Mouse (Mus musculus) lung, postnatal 4 days (tissue): ENCODE data around the gene Trim2.

Source experiments
- DNase-seq, 2 experiments: peaks; one replicate each; pipeline ENCODE4 v3.0.0; 2021

Trim2 gene

GRCm38 (mm10) chr3:84253655-84254519, 52.8 kb downstream of the Trim2 start:
- no peak for DNase-seq

DNA sequence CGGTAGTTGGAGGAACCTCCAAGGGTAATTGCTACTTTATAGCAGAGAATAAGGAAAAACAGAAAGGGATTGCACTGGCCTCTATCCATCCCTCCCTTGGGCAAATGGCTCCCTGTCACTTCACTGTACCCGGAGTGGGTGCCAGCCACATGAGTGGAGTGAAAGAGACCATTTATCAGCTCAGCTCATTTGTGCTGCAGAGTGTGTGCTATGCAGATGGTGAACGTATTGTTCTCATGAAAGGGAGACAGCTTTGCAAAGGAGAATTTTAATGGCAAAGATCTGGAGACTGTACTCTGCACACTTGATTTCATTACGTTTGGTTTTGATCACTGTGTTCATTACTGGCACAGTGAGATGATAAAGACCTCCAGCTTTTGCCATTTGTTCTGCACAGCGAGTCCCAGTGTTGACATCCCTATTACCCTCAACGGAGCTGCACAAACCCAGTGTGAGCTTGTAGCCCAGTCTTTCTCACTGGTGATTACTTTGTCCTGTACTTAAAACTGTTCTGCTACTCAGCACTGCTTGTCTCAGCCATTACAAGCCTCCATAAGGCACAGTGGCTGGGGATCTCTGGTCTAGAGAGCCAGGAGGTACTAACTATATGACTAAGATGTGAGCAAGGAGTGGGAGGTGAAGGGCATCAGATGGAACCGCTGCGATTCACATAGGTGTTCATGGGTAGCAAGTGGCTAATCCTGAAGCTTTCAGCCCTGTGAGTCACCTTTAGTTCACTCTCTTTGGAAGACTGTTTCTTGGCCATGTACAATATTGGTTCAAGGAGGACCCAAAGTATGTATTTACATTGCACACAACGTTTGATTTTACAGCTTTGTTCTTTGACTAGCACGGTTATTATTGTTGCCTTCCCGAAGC, 53.7 kb downstream of the Trim2 start:
- DNase-seq, result no peak

DNA sequence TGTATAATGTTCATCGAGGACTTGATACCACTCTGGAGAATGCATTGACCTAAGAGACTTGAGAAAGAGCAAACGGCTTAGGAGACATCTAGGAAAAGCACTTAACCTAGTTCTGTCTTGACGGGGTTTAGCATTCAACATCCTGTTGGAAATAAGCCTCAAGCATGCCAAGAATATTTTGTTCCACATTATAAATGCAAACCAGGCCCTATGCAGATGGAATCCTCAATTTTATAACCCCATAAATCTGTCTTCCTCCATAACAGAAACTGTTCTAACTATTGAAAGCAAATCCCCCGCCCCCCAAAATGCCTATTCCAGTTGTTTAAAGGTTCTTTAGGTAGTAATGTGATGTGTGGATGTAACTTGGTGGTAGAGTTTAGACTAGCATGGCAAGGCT, 55.0 kb downstream of the Trim2 start:
- DNase-seq, result no peak

DNA sequence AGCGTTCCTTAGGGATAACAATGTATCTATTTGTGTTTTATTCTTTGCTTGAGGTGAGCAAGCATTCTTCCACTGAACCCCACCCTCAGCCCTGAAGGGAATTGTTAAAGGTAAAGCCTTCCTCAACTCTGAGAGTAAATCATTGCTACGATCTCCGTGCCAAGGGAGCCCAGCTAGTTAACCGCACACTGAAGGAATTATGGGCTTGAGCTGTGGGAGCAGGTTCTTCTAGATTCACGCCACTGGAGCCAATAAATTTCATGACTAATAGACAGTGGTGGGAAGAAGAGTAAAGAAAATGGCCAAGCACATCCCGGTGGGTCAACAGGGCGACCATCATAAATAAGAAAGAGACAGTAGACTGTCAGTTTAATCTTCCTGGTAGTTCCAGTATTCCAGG, 56.4 kb downstream of the Trim2 start:
- no peak for DNase-seq

GRCm38 (mm10) chr3:84247789-84248188, 58.9 kb downstream of the Trim2 start:
- no peak for DNase-seq

GRCm38 (mm10) chr3:84246421-84246861, 60.2 kb downstream of the Trim2 start:
- DNase-seq, result no peak

DNA sequence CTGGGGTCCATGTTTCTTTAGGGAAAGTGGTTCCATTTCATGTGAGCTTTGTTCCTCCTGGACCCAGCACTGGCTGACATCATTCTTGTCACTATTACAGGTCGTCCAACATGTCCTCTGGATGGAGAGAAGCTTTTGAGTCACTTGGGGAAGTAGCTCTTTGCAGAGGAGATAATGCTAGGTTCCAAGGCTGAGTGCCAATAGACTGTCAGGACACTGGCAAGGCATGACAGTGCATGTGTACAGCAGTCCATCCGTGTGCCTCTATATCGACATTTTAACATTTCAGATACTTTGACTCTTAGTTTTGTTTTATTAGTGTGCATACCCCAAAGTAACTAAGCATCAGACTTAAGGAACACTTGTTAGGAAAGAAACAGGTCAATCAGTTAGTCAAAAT, 63.6 kb downstream of the Trim2 start:
- no peak for DNase-seq

- no peak for DNase-seq
These were observed 64.2 kb downstream of the Trim2 start for GRCm38 (mm10) chr3:84242497-84242896.

GRCm38 (mm10) chr3:84241098-84241497, 65.6 kb downstream of the Trim2 start:
- no peak for DNase-seq

- DNase-seq, result peak; percentile 43 to 62
These were observed 71.0 kb downstream of the Trim2 start for GRCm38 (mm10) chr3:84235420-84236304.

- no peak for DNase-seq
These were observed 72.1 kb downstream of the Trim2 start for GRCm38 (mm10) chr3:84234562-84234961.

- DNase-seq, result no peak
These were observed 72.8 kb downstream of the Trim2 start for GRCm38 (mm10) chr3:84233663-84234415.

- DNase-seq, result no peak
These were observed 74.4 kb downstream of the Trim2 start for GRCm38 (mm10) chr3:84232312-84232711.

DNA sequence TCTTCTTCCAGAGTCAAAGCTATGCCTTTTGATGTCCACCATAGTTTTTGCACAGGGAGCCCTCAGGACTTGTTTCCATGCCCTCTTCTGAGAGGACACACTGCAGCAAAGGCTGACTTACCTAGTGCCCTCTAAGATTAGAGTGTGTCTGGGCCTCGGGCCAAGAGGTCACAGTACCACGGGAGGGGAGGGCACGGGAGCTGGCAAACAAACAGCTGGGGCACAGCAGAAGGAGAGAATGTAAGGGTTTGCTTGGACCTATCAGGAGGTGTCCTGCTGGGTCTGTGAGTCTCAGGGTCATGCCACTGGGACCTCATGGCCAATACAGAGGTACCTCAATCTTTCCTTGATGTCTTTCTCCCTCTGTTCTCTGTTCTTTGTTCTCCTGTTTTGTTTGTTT, 75.7 kb downstream of the Trim2 start:
- peak; percentile 70 to 82 for DNase-seq

DNA sequence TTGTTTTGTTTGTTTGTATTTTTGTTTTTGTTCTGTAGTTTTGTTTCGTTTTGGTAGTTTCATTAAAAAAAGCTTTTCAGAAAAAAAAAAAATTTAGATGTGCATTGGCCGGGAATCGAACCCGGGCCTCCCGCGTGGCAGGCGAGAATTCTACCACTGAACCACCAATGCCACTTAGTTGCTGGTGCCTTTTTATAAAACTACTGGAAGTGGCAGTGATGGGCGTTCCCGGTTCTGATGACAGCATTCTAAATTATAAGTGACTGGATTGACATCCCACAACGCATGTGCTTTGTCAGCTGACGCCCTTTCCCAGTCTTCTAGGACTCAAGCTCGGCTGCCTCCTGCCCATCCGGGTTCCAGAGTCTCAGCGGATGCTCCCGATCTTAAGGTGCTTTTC, 77.8 kb downstream of the Trim2 start:
- DNase-seq, result peak; percentile 71 to 80

DNA sequence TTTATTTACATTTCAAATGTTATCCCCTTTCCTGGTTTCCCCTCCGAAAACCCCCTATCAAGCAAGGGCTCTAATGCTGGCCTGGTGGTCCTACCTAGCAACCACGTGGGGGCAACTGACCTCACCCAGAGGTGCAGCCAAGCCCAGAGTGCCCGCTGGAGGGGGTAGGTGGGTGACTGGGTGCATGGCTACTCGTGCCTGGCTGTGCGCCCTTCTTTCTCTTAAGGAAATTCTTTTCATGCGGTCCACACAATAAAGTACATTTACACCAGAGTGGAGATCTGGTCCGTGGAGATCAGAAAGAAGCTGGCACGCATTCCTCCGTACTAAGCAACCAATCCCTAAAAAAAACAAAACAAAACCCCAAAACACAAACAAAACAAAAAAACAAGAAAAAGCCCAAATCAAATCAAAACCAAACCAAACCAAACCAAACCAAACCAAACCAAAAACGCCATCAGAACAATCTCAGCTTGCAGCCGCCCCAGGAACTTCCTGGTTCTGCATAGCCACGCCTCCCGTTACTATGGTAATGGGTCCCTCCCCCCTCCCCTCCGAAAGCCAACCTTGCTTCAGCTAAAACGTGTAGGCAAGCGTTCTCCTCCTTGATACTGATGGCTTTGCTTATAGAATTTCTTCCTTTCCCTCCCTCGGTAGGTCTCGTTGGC, 78.3 kb downstream of the Trim2 start:
- peak; percentile 58 to 72 for DNase-seq

GRCm38 (mm10) chr3:84227628-84228027, 79.0 kb downstream of the Trim2 start:
- DNase-seq, result peak in 1 of 2 experiments; percentile 64

GRCm38 (mm10) chr3:84224982-84225381, 81.7 kb downstream of the Trim2 start:
- DNase-seq, result no peak

DNA sequence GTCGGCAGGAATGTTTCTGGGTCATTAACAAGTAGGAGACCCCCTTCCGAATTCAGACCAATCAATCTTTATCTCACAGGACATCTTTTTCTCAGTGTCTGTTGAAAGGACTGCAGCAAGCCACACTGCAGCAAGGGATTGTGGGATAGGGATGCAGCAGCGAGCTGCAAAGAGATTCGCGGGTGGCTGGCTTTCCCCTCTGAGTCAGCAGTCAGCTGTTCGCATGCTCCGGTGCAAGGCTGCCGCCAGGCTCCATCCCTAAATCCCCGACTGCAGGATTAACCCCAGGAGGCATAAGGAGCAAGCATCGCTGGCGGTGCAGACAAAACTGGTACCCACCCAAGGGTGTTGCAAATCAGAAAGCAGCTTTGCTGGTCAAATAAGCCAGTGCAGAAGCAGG, 85.9 kb downstream of the Trim2 start:
- DNase-seq, result peak; percentile 34 to 47

DNA sequence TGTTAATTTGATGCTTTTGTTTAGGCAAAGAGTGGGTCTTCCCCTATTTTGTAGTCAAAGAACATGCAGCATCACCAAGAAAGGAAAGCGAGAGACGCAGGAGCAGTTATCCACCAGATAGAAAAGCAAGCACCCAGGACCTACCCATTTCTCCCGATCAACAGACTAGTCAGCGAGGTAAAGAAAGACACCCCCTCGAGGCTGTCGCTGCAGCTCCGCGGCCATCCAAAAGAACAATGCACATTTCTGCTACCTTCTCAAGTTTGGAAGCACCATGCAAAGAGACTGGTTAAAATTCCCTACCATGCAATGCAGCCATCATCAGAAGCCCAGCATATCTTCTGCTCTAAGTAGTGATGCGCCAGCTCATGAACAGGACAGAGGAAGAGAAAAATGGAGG, 86.4 kb downstream of the Trim2 start:
- DNase-seq, result no peak

- no peak for DNase-seq
These were observed 86.9 kb downstream of the Trim2 start for GRCm38 (mm10) chr3:84219720-84220273.
